Mouse (Mus musculus): ENCODE data around the gene Bcl3. TPM values are rescaled to one million over a fixed set of nuclear protein-coding genes. Genes with fewer than 3 reads are reported as not detected.

The Bcl3 gene
- polyA plus RNA-seq, 1 experiment from 2014 or later = 4.4 TPM

DNA sequence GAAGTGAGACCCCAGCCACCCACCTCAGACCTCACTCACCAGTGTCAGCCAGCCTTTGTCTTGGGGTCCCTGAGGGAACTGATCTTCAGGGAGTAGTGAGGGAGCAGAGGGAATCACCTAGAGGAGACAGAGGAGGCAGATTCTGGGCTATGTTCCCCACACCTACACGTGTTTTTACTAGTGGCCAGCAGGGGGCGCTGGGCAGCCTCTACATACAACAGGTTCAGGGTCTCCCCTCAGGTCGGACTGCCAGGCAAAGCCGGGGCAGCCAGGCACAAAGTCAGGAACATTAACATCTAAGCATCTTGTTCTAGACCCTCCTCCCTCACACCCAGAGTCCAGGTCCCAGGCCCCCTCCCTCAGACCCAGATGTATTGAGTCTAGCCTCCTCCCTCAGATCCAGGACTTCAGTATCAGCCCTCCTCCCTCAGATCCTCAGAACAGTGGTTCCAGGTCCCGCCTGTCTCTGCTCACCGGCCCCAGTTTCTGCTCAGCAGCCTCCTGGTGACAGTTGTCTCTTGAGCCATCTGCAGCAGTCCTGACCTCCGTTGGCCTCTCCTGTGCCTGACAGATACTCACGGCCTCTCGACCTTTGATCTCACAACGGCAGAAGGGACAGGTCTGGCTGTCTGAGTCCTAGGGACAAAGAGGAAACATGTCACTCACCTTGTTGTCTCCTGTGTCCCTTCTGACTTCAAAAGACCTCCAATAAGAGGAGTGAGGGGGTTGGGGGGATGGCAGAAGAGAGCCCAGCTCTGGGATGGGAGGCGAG lies 37.6 kb downstream of the Bcl3 start:
- peak; percentile 68 for ATAC-seq (ENCODE audit: low read depth)
- H3K36me3 ChIP-seq (ENCODE audit: control insufficient read depth, insufficient read depth) = 0 out of 2 replicates have a peak, but pooled peaks cover under 1% of the 10 kb centered on the region
- peaks cover 4% of the 10 kb centered on the region for H3K4me1 ChIP-seq (ENCODE audit: control insufficient read depth, low read depth, low read length)
- no peak overlapping the region for H3K9ac ChIP-seq (ENCODE audit: low read depth, low read length)
- no peak overlapping the region for H3K4me2 ChIP-seq (ENCODE audit: low read depth, low read length)
- no peak overlapping the region for H3K4me3 ChIP-seq (ENCODE audit: low read depth, low read length)
- no peaks in the 10 kb centered on the region for H3K9me3 ChIP-seq (replicated peaks; ENCODE audit: control insufficient read depth, low read length)
- no peaks in the 10 kb centered on the region for H3K27me3 ChIP-seq (ENCODE audit: control insufficient read depth, insufficient read depth, low read depth, low read length)
- WGBS (ENCODE audit: insufficient replicate concordance) = 24% methylated on average over 11 of the region's 11 CpGs
- no peak overlapping the region for H3K27ac ChIP-seq (ENCODE audit: low read length)

DNA sequence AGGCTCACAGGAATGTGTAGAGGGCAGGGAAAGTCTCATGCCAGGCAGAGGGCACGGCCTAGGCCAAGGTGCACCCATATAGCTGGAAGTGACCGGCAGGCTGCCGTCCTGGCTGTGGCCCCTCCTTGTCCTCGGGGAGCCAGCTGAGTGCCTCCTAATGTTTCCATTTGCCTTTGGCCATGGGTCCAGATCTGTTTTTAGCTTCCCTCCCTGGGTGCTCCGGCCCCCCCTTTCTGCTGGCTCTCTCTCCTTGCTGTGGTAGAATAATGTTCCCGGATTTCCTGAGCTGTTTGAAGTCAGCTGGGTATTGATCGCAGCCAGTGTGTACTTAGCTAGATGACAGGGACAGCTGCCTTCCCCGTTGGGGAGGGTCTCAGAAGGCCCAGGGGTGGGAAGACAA lies 38.9 kb downstream of the Bcl3 start:
- peak; percentile 41 for ATAC-seq (ENCODE audit: low read depth)
- Histone ChIP-seq H3K36me3 (ENCODE audit: control insufficient read depth, insufficient read depth) (0 out of 2 replicates have a peak, but pooled peaks cover 2% of the 10 kb centered on the region), H3K4me3 (ENCODE audit: low read depth, low read length) (no peak overlapping the region), H3K9ac (ENCODE audit: low read depth, low read length) (no peak overlapping the region), H3K9me3 (replicated peaks; ENCODE audit: control insufficient read depth, low read length) (no peaks in the 10 kb centered on the region), H3K4me2 (ENCODE audit: low read depth, low read length) (no peak overlapping the region), H3K4me1 (ENCODE audit: control insufficient read depth, low read depth, low read length) (no peaks in the 10 kb centered on the region; the same call in none of the 2 replicates), H3K27ac (ENCODE audit: low read length) (no peak overlapping the region), H3K27me3 (ENCODE audit: control insufficient read depth, insufficient read depth, low read depth, low read length) (no peaks in the 10 kb centered on the region)
- WGBS (ENCODE audit: insufficient replicate concordance) = 50% methylated on average over 8 of the region's 8 CpGs

GRCm38 (mm10) chr7:19782645-19783044 lies 39.9 kb downstream of the Bcl3 start:
- Histone ChIP-seq H3K4me2 (ENCODE audit: low read depth, low read length) (no peak overlapping the region), H3K9me3 (replicated peaks; ENCODE audit: control insufficient read depth, low read length) (no peaks in the 10 kb centered on the region), H3K36me3 (ENCODE audit: control insufficient read depth, insufficient read depth) (0 out of 2 replicates have a peak, but pooled peaks cover 2% of the 10 kb centered on the region), H3K27ac (ENCODE audit: low read length) (no peak overlapping the region), H3K4me1 (ENCODE audit: control insufficient read depth, low read depth, low read length) (no peaks in the 10 kb centered on the region; the same call in none of the 2 replicates), H3K4me3 (ENCODE audit: low read depth, low read length) (no peak overlapping the region), H3K27me3 (ENCODE audit: control insufficient read depth, insufficient read depth, low read depth, low read length) (no peaks in the 10 kb centered on the region), H3K9ac (ENCODE audit: low read depth, low read length) (no peak overlapping the region)
- no peak for ATAC-seq (ENCODE audit: low read depth)
- WGBS (ENCODE audit: insufficient replicate concordance) = 71% methylated on average over 4 of the region's 4 CpGs

DNA sequence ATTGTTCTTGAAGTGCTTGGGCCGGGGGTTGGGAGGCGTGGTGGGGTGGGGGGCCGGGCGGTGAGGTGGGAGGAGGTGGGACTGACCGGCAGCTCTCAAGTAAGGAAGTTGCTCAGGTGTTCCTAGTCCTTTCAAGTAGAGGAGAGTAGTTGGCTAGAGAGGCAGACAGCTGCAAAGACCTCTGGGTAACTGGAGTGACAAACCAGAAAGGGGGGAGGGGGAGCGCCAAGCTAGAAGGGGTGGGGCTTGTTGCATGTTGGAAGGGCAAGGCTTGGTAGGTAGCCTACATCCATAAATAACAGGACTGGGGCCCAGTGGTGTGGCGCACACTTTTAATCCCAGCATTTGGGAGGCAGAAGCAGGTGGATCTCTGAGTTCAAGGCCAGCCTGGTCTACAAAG lies 40.8 kb downstream of the Bcl3 start:
- Histone ChIP-seq H3K36me3 (ENCODE audit: control insufficient read depth, insufficient read depth) (0 out of 2 replicates have a peak, but pooled peaks cover 2% of the 10 kb centered on the region), H3K9me3 (replicated peaks; ENCODE audit: control insufficient read depth, low read length) (no peaks in the 10 kb centered on the region), H3K4me1 (ENCODE audit: control insufficient read depth, low read depth, low read length) (no peaks in the 10 kb centered on the region; the same call in none of the 2 replicates), H3K4me2 (ENCODE audit: low read depth, low read length) (no peak overlapping the region), H3K27me3 (ENCODE audit: control insufficient read depth, insufficient read depth, low read depth, low read length) (no peaks in the 10 kb centered on the region), H3K4me3 (ENCODE audit: low read depth, low read length) (no peak overlapping the region), H3K27ac (ENCODE audit: low read length) (no peak overlapping the region), H3K9ac (ENCODE audit: low read depth, low read length) (no peak overlapping the region)
- WGBS (ENCODE audit: insufficient replicate concordance) = 75% methylated on average over 7 of the region's 7 CpGs
- no peak for ATAC-seq (ENCODE audit: low read depth)

DNA sequence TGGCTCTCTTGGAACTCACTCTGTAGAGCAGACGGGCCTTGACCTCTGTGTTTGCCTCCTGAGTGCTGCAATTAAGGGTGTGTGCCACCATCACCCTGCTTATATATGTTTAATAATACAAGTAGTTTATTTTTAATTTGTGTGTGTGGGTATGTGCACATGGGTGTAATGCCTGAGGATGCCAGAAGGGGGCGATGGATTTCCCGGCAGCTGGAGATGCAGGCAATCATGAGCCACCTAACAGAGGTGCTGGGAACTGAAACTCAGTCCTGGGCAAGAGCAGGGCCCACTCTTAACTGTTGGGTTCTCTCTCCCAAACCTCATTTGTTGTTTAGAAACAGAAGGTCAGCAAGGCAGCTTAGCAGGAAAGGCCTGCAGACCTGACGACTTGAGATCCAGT lies 42.7 kb downstream of the Bcl3 start:
- WGBS (ENCODE audit: insufficient replicate concordance) = 63% methylated on average over 4 of the region's 4 CpGs
- no peak for ATAC-seq (ENCODE audit: low read depth)
- H3K4me3 ChIP-seq (ENCODE audit: low read depth, low read length) = no peak overlapping the region

DNA sequence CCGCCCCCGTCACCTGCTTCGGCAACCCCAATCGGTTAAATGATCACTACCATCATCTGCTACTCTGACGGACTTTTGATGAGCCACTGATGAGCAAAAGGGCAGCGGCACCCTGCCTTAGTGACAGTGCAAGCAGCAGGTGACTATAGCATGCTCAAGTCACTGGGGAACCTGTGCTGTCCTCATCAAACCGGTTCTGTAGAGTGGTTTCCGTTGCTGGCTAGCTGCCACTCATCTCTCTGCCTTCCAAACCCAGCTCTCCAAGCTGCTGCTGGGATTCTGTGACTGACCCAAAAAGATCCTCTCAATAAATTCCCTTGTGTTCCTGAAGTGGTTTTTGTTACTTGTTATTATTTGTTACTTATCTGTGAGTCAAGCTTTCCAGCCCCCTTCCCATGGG lies 43.9 kb downstream of the Bcl3 start:
- WGBS (ENCODE audit: insufficient replicate concordance) = 71% methylated on average over 8 of the region's 8 CpGs
- no peak for ATAC-seq (ENCODE audit: low read depth)
- no peak overlapping the region for H3K4me2 ChIP-seq (ENCODE audit: low read depth, low read length)

More for the DNA sequence above, 42.7 kb downstream of the Bcl3 start:
- Histone ChIP-seq H3K9me3 (replicated peaks; ENCODE audit: control insufficient read depth, low read length) (no peaks in the 10 kb centered on the region), H3K9ac (ENCODE audit: low read depth, low read length) (no peak overlapping the region), H3K27me3 (ENCODE audit: control insufficient read depth, insufficient read depth, low read depth, low read length) (no peaks in the 10 kb centered on the region), H3K36me3 (ENCODE audit: control insufficient read depth, insufficient read depth) (0 out of 2 replicates have a peak, but pooled peaks cover 2% of the 10 kb centered on the region), H3K27ac (ENCODE audit: low read length) (no peak overlapping the region), H3K4me2 (ENCODE audit: low read depth, low read length) (no peak overlapping the region), H3K4me1 (ENCODE audit: control insufficient read depth, low read depth, low read length) (no peaks in the 10 kb centered on the region; the same call in 1 of the 2 replicates)

GRCm38 (mm10) chr7:19777049-19777723 lies 45.4 kb downstream of the Bcl3 start:
- H3K4me2 ChIP-seq (ENCODE audit: low read depth, low read length) = no peak overlapping the region
- H3K9me3 ChIP-seq (replicated peaks; ENCODE audit: control insufficient read depth, low read length) = no peaks in the 10 kb centered on the region
- H3K4me1 ChIP-seq (ENCODE audit: control insufficient read depth, low read depth, low read length) = no peaks in the 10 kb centered on the region
- no peak overlapping the region for H3K27ac ChIP-seq (ENCODE audit: low read length)
- H3K27me3 ChIP-seq (ENCODE audit: control insufficient read depth, insufficient read depth, low read depth, low read length) = peaks cover under 1% of the 10 kb centered on the region; the same call in 1 of the 2 replicates
- no peak overlapping the region for H3K4me3 ChIP-seq (ENCODE audit: low read depth, low read length)
- H3K36me3 ChIP-seq (ENCODE audit: control insufficient read depth, insufficient read depth) = 0 out of 2 replicates have a peak, but pooled peaks cover 2% of the 10 kb centered on the region
- 64% methylated on average over 11 of the region's 11 CpGs for WGBS (ENCODE audit: insufficient replicate concordance)
- ATAC-seq (ENCODE audit: low read depth) = no peak
- H3K9ac ChIP-seq (ENCODE audit: low read depth, low read length) = no peak overlapping the region

More for the DNA sequence above, 43.9 kb downstream of the Bcl3 start:
- Histone ChIP-seq H3K27me3 (ENCODE audit: control insufficient read depth, insufficient read depth, low read depth, low read length) (no peaks in the 10 kb centered on the region), H3K36me3 (ENCODE audit: control insufficient read depth, insufficient read depth) (0 out of 2 replicates have a peak, but pooled peaks cover 2% of the 10 kb centered on the region), H3K27ac (ENCODE audit: low read length) (no peak overlapping the region), H3K9me3 (replicated peaks; ENCODE audit: control insufficient read depth, low read length) (no peaks in the 10 kb centered on the region), H3K4me3 (ENCODE audit: low read depth, low read length) (no peak overlapping the region), H3K9ac (ENCODE audit: low read depth, low read length) (no peak overlapping the region), H3K4me1 (ENCODE audit: control insufficient read depth, low read depth, low read length) (no peaks in the 10 kb centered on the region)

- no peak overlapping the region for H3K4me2 ChIP-seq (ENCODE audit: low read depth, low read length)
Measured at GRCm38 (mm10) chr7:19771682-19772081, 50.9 kb downstream of the Bcl3 start.

DNA sequence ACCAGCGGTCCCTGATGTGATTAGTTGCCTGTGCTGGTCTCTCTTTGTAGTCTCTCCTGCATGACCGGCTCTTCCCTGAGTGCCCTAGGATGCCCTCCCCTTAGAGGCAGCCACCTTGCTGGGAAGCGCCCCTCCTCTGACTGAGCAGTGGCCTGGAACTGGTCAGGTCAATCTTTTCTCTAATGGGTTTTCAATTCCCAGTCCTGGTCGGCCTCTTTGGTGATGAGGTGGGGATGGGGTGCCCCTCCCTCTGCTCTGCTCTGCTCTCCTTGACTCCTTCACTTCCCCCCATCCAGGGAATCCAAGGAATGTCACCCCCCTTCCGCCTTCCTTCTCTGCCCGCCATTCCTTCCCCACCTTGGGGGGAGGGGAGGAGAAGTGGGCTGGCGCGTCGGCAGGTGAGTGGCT lies 51.6 kb downstream of the Bcl3 start, which contains the start of gene Bcam:
Gene Bcam (minus strand): TSS at position 33 of the 408 bp plus-strand sequence.
- Histone ChIP-seq H3K4me2 (ENCODE audit: low read depth, low read length) (peak within 1 kb of the TSS; percentile 62), H3K27ac (ENCODE audit: low read length) (no peak within 1 kb of the TSS), H3K9me3 (replicated peaks; ENCODE audit: control insufficient read depth, low read length) (no peaks in the 10 kb centered on the region), H3K36me3 (ENCODE audit: control insufficient read depth, insufficient read depth) (no peaks in the 10 kb centered on the region), H3K4me1 (ENCODE audit: control insufficient read depth, low read depth, low read length) (peaks cover 6% of the 10 kb centered on the region), H3K27me3 (ENCODE audit: control insufficient read depth, insufficient read depth, low read depth, low read length) (peaks cover 28% of the 10 kb centered on the region), H3K4me3 (ENCODE audit: low read depth, low read length) (peak within 1 kb of the TSS; percentile 46), H3K9ac (ENCODE audit: low read depth, low read length) (peak within 1 kb of the TSS; percentile 36)
- WGBS (ENCODE audit: insufficient replicate concordance) = 5% methylated on average over 8 of the region's 9 CpGs
- no peak for ATAC-seq (ENCODE audit: low read depth)

More at GRCm38 (mm10) chr7:19771682-19772081, 50.9 kb downstream of the Bcl3 start:
- 42% methylated on average over 4 of the region's 4 CpGs for WGBS (ENCODE audit: insufficient replicate concordance)
- Histone ChIP-seq H3K27me3 (ENCODE audit: control insufficient read depth, insufficient read depth, low read depth, low read length) (peaks cover 28% of the 10 kb centered on the region), H3K27ac (ENCODE audit: low read length) (no peak overlapping the region), H3K4me1 (ENCODE audit: control insufficient read depth, low read depth, low read length) (peaks cover 6% of the 10 kb centered on the region), H3K9me3 (replicated peaks; ENCODE audit: control insufficient read depth, low read length) (no peaks in the 10 kb centered on the region), H3K9ac (ENCODE audit: low read depth, low read length) (no peak overlapping the region), H3K4me3 (ENCODE audit: low read depth, low read length) (no peak overlapping the region), H3K36me3 (ENCODE audit: control insufficient read depth, insufficient read depth) (no peaks in the 10 kb centered on the region)
- ATAC-seq (ENCODE audit: low read depth) = no peak

Measured in liver, embryonic 16.5 days (tissue).